Mouse (Mus musculus) ES-E14 (cell line): ENCODE data around the gene Tspan3. TPM values are rescaled to one million over a fixed set of nuclear protein-coding genes. Genes with fewer than 3 reads are reported as not detected.

Experiments used
- DNase-seq: peaks from one replicate; pipeline ENCODE4 v3.0.0-alpha.2; 2013; ENCODE audit warnings: low read depth, low spot score
- H3K27ac ChIP-seq: 2 replicates; pipeline ENCODE4 v1.5.1; 2012; ENCODE audit warnings: low read depth, mild to moderate bottlenecking, low read length, moderate library complexity, mixed read lengths; ENCODE audit not compliant: poor library complexity, insufficient read depth, severe bottlenecking
- H3K36me3 ChIP-seq: 2 replicates; pipeline ENCODE4 v1.6.1; 2012; ENCODE audit warnings: mild to moderate bottlenecking, low read length, moderate library complexity, mixed read lengths; ENCODE audit not compliant: control insufficient read depth, poor library complexity, insufficient read depth, severe bottlenecking
- H3K4me1 ChIP-seq, 2 experiments: fragments of 150-350 bp in 1 of 2; sonication (generic) in 1 of 2; 2 replicates each; pipeline ENCODE4 v1.6.1; 2012; ENCODE audit warnings: low read length in 2 of 2, mild to moderate bottlenecking in 1 of 2, mixed read lengths in 1 of 2; ENCODE audit not compliant: control insufficient read depth in 2 of 2, insufficient read depth in 2 of 2, poor library complexity in 1 of 2
- H3K4me3 ChIP-seq, 2 experiments: fragments of 150-350 bp in 1 of 2; sonication (generic) in 1 of 2; 2 replicates each; pipeline ENCODE4 v1.5.1; 2012; ENCODE audit warnings: low read length in 2 of 2, low read depth in 1 of 2, mild to moderate bottlenecking in 1 of 2, mixed read lengths in 1 of 2; ENCODE audit not compliant: insufficient read depth in 1 of 2, poor library complexity in 1 of 2, severe bottlenecking in 1 of 2
- H3K9ac ChIP-seq: 2 replicates; pipeline ENCODE4 v1.6.1; 2012; ENCODE audit warnings: low read depth, mild to moderate bottlenecking, low read length, mixed read lengths; ENCODE audit not compliant: poor library complexity, insufficient read depth, severe bottlenecking
- H3K9me3 ChIP-seq: fragments of 150-350 bp; sonication (generic); 2 replicates; pipeline ENCODE4 v1.6.1; 2012; ENCODE audit warnings: low read depth, mild to moderate bottlenecking, low read length; ENCODE audit not compliant: control insufficient read depth, insufficient read depth
- CHD2 ChIP-seq: IDR thresholded peaks from 2 replicates; pipeline ENCODE4 v1.6.1; 2014; ENCODE audit warnings: mild to moderate bottlenecking, low read depth, low read length, inconsistent platforms
- HCFC1 ChIP-seq: IDR thresholded peaks from 2 replicates; pipeline ENCODE4 v1.6.1; 2012; ENCODE audit warnings: low read length, inconsistent platforms, borderline replicate concordance; ENCODE audit not compliant: insufficient read depth
- MAFK ChIP-seq: IDR thresholded peaks from 2 replicates; pipeline ENCODE4 v1.6.1; 2014; ENCODE audit warnings: mild to moderate bottlenecking, low read depth, low read length, inconsistent platforms; ENCODE audit not compliant: insufficient read depth
- ZC3H11A ChIP-seq: IDR thresholded peaks from 2 replicates; pipeline ENCODE4 v1.6.1; 2012; ENCODE audit warnings: low read depth, mild to moderate bottlenecking, inconsistent platforms, low read length, borderline replicate concordance
- ZNF384 ChIP-seq: IDR thresholded peaks from 2 replicates; pipeline ENCODE4 v1.6.1; 2012; ENCODE audit warnings: low read depth, low read length, inconsistent platforms
- in situ Hi-C, 2 experiments: fragments of 600-800 bp; cut with MboI; formaldehyde crosslinking; loops; one replicate each; pipeline ENCODE4 v1.15.1; 2025; ENCODE audit warnings: low sequenced_read_pairs in 2 of 2, inconsistent platforms in 1 of 2; ENCODE audit not compliant: unreplicated experiment in 2 of 2
- total RNA-seq: library from RNA; depleted of rRNA; stranded (reverse); fragments of 300-350 nt; gene quantifications from 2 replicates; pipeline ENCODE4 v1.2.3, GENCODE M21; 2012

The Tspan3 gene
- total RNA-seq, 1 experiment, result 158 TPM

- Histone ChIP-seq H3K27ac (no peak overlapping the region), H3K4me1 (no peaks in the 10 kb centered on the region), H3K36me3 (no peaks in the 10 kb centered on the region; the same call in 1 of the 2 replicates), H3K4me3 (no peak overlapping the region), H3K9me3 (no peaks in the 10 kb centered on the region), H3K9ac (no peak overlapping the region)
- TF ChIP-seq CHD2, result no peak
- TF ChIP-seq MAFK, result no peak
- TF ChIP-seq ZNF384, result no peak
- no peak for TF ChIP-seq ZC3H11A
- no peak for TF ChIP-seq HCFC1
- in situ Hi-C loops, result loop anchor here (10.0 to 25.0 kb wide), 2 partner anchors 362 to 365 kb away; no protein-coding TSS in a partner anchor
- no peak for DNase-seq
Observed at GRCm38 (mm10) chr9:56200200-56200599, 34.9 kb upstream of the Tspan3 start.

GRCm38 (mm10) chr9:56196921-56197320 lies 31.6 kb upstream of the Tspan3 start:
- DNase-seq, result no peak
- in situ Hi-C loops, result no loop called here
- no peak overlapping the region for H3K27ac ChIP-seq
- no peaks in the 10 kb centered on the region for H3K4me1 ChIP-seq
- no peak overlapping the region for H3K9ac ChIP-seq
- TF ChIP-seq HCFC1, result no peak
- TF ChIP-seq MAFK, result no peak
- TF ChIP-seq ZC3H11A, result no peak
- TF ChIP-seq ZNF384, result no peak
- no peak for TF ChIP-seq CHD2
- H3K9me3 ChIP-seq, result no peaks in the 10 kb centered on the region
- no peak overlapping the region for H3K4me3 ChIP-seq
- H3K36me3 ChIP-seq, result no peaks in the 10 kb centered on the region

GRCm38 (mm10) chr9:56195193-56195592 lies 29.9 kb upstream of the Tspan3 start:
- Histone ChIP-seq H3K27ac (no peak overlapping the region), H3K4me1 (no peaks in the 10 kb centered on the region), H3K4me3 (no peak overlapping the region), H3K9me3 (no peaks in the 10 kb centered on the region), H3K9ac (no peak overlapping the region), H3K36me3 (no peaks in the 10 kb centered on the region)
- TF ChIP-seq HCFC1, result no peak
- TF ChIP-seq ZC3H11A, result no peak
- no peak for TF ChIP-seq CHD2
- TF ChIP-seq ZNF384, result no peak
- no peak for TF ChIP-seq MAFK
- in situ Hi-C loops, result no loop called here
- no peak for DNase-seq

GRCm38 (mm10) chr9:56191498-56192455 lies 26.5 kb upstream of the Tspan3 start:
- in situ Hi-C loops, result no loop called here
- Histone ChIP-seq H3K9ac (no peak overlapping the region), H3K27ac (no peak overlapping the region), H3K4me3 (no peak overlapping the region), H3K36me3 (no peaks in the 10 kb centered on the region), H3K9me3 (no peaks in the 10 kb centered on the region), H3K4me1 (no peaks in the 10 kb centered on the region)
- TF ChIP-seq CHD2 (no peak), MAFK (no peak), ZNF384 (no peak), ZC3H11A (no peak), HCFC1 (no peak)
- DNase-seq, result no peak
